Mouse (Mus musculus) cerebellum, adult 2 months (tissue): ENCODE measurements around the gene Vamp5.

Experiments
- CTCF ChIP-seq: fragments of 200-500 bp; IDR thresholded peaks from 2 replicates; pipeline ENCODE4 v1.5.1; 2011; ENCODE audit warnings: low read depth, mild to moderate bottlenecking, control low read depth, low read length, moderate library complexity, borderline replicate concordance; ENCODE audit not compliant: insufficient read depth
- POLR2A ChIP-seq: fragments of 200-500 bp; IDR thresholded peaks from 2 replicates; pipeline ENCODE4 v1.6.1; 2011; ENCODE audit warnings: low read length, control low read depth, borderline replicate concordance; ENCODE audit not compliant: insufficient read depth

- TF ChIP-seq POLR2A (no peak), CTCF (no peak)
Measured at GRCm38 (mm10) chr6:72419806-72420205, 39.5 kb upstream of the Vamp5 start.
